Mouse (Mus musculus) heart, postnatal 4 days (tissue): Measurements from ENCODE around the gene Gramd1b. TPM values are rescaled to one million over a fixed set of nuclear protein-coding genes. Genes with fewer than 3 reads are reported as not detected.
A peak's percentile ranks its signal among the peaks of the same experiment; 100 is the strongest.

Experiments used
- DNase-seq: peaks from one replicate; pipeline ENCODE4 v3.0.0; 2021
- total RNA-seq, 2 experiments: library from RNA; stranded (reverse); gene quantifications; 2 replicates each; pipeline ENCODE4 v1.2.3; 2021

The Gramd1b gene
- total RNA-seq, 2 experiments from 2014 or later = 11.7 to 12.9 TPM

DNA sequence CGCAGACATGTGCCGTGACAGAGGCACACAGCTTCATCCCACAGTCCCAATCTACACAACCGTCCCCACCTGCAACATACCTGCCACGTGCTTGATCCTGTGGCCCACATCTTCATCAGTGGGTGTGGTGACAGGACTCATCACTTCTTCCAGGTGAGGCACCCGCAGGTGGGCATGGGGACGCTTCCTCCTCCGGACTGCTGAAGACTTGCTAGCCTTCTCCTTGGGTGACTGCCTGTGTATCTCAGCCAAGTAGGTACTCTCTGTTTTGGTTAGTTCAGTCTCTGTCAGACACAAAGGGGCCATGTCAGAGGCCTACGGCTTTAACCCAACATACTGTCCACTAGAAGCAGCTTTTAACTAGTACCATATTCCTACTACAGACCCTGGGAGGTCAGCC lies 226.9 kb downstream of the Gramd1b start:
- DNase-seq = no peak

DNA sequence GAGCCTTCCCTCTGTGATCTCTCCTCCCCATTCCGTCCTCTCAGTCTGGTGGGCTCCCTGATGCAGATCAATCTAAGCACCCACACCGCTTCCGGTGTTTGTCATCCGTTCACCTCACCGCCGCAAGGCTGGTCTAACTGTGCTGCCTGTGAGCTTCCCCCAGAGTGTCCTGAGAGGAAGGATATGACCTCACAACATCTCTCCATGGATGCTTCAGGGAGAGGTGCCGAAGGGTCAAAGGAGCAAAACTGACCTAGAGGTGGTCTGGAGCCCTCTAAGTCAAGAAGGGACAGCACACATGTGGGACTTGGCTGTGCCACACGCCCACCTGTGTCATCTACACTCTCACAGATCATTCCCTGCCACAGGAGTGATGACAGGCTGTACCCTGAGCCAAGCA lies 228.8 kb downstream of the Gramd1b start:
- no peak for DNase-seq

DNA sequence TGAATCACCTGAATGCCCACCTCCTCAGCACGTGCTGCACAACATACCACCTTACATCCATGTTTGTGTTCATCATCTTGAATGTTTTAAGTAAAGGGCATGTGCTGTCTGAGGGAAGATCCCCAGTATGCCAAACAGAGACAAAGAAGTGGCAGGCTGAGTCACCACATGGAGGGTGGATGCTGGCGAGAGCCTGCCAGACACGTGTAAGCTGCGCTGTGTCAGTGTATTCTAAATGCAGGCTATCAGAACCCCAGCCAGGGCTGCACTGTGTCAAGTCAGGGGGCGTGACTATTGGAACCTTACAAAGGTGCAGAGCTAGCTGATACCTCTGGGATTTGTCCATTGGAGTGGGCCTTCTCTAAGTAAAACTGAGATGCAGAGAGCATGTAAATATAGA lies 229.7 kb downstream of the Gramd1b start:
- no peak for DNase-seq

DNA sequence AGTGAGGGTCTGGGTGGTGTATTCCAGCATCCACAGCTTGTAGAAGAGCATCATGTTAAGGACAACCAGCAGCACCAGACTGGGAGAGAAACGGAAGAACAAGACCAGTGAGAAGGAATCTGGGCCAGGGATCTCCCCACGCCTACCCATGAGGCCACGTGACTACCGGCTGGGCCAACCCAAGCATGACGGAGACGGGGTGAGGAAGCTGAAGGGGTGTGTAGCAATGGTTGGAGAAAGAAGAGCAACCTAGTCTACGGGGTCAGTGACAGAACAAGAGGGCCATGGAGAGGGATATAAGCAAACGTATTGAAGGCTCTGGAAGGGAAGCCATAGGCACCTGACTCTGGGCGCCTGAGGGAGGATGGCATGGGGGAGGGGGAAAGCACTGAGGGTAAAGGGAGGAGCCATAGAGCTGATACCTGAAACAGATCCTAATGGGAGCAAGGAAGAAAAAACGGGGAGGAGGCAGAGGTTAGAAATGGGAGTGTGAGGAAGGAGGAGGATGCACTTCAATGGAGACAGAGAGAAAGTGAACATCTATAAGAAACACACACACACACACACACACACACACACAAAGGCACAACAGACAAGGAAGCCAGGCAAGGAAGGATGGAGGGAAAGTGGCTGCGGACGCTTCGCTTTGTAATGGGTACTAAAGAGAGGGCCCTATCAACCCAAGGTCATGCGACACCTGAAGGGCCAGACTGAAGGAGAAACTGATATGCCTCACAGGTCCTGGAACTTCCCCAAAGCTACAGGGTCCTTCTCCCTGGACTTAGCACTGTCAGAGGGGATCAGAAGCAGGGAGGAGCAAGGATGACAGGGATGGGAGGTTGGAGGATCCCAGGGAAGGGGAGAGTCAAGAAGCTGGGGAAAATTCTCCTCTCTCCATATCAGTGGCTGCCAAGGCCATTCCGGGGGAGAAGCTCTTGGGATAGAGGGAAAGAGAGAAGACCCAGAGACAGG lies 230.9 kb downstream of the Gramd1b start:
- no peak for DNase-seq

DNA sequence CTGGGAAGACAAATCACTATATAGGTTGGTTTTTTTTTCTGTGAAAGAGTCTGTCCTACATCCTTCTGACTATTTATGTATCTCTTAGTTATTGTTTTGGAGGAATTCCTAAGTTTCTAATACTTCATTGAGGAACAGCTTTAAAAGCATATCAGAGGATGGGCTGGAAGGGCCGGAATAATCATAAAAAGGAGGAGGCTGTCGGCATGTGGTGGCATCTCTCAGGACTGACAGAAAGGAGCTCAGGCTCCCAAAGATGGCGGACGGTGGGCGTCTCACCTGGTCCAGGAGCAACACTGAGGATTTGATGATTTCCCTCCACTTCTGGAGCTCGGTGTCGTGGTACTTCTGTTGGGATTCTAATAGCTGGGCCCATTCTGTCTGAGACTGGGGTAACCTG lies 231.9 kb downstream of the Gramd1b start:
- no peak for DNase-seq

DNA sequence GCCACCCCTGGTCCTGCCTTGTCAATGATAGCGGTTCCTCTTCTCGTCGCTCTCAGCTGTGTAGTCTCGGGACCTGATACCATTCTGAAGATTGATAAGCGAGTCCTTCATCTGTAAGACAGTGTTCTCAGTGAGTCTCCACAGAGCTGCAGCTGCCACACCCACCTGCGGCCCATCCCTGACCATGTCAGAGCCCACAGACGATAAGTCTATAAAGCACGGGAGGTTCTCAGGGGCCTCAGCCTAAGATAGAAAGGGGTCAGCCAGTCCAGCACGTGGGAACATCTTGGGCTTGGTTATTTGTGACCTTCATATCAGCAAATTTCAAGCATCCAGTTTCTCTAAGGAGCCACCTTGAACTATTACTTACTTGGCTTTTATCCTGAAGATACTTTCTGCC lies 233.2 kb downstream of the Gramd1b start:
- DNase-seq = no peak

DNA sequence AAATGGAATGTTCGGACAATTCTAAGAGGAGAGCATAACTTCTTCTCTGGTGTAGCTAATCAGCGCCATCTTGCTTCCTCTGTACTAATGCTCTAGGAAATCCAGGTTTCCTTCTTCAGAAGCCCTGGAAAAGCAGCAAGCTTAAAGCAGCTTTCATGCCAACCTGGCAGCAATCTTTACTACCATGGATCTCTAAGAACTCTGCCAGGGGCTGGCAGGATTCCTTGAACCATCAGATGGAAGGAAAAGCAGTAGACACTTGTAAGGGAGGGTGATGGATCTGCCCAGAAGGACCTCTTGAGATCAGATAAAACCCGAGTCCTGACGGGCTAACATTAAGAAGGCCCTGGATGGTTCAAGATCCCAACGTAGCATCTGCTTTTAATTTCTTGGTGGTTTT lies 234.9 kb downstream of the Gramd1b start:
- DNase-seq = no peak

DNA sequence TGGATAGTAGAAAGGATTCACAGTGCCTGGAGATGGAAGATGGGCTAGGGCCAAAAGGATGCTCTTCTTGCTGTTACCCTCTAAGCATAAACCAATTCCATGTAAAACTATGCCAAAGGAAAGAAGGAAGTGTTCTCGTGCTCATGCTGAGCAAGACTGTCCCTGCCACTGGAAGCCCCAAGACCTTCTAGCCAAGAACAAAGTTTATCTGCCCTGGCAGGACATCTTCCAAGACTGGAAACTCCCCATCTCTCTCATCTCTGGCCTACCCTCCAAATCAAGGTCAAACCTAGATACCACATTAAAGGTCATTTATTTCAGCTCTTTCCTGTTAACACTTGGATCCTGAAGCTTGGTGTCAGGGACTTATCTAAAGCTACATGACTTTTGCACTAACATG lies 236.3 kb downstream of the Gramd1b start:
- no peak for DNase-seq

DNA sequence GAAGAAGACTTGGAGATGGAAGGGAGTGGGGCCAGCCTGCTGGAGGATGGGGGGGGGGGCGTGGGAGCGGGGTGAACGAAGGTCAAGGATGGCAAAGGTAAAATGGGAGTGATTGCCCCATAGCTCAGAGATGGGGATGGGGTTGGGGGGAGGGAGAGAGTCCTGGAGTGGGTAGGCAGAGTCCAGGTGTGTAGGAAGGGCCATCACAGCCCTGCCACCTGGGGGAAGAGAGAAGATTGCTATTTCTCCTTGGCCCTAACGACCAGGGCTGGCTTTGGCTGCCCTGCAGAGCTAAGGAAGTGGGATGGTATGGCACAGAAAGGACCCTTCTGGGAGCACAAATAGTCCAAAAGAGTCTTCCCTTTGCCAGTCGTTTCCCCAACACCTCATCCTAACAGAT lies 237.0 kb downstream of the Gramd1b start:
- no peak for DNase-seq

DNA sequence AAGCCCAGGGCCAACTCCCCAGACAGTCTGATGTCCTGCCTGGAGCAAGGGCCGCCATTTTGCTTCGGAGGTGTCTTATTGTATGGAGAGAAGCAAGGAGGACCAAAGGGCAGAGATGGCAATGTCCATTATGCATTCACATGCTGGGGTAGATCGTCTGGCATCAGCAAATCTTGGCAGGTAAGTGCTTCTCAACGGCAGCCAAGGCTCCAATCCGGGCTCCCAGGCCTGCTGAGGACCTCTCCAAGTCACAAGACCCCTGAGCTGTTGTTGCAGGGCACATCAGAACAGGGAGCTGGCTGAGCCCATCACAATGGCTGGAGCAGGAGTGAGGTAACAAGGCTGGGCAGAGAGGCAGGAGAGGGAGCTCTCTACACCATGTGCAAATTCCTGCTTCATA lies 237.4 kb downstream of the Gramd1b start:
- DNase-seq = no peak

DNA sequence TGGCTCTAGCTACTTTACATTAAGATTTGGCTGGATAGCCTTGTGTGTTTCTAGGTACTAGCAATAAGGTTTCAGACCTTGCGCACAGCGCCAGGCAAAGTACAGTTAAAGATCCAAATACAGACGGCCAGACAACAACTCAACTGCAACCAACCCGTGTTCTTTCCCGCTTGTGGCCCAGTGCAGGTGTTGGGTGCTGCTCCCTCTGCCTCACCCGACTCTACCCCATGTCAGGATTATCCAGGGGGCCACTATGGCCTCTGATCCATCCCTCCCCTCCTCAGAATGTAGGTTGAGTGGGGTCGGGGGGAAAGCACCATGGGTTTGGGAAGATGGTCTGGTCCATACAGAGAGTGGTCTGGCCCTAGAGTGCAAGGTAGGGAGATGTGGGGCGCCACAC lies 237.9 kb downstream of the Gramd1b start:
- no peak for DNase-seq

DNA sequence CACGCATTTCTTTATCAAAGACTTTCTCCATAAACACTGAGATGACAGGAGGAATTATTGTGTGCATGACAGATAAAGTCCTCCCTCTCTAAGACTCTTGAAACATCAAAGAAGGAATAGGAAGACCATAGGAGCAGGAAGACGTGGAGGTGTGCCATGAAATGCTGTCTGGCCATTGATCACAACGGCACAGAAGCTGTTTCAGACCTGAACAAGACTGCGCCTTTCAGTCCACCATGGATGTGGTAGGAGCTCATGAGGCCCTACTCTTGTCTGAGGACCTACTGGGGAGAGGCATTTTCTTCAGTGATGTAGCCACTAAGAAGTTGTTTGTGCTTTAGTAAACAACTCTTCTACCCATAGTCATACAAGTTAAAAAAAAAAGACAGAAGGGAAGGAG lies 238.7 kb downstream of the Gramd1b start:
- no peak for DNase-seq

DNA sequence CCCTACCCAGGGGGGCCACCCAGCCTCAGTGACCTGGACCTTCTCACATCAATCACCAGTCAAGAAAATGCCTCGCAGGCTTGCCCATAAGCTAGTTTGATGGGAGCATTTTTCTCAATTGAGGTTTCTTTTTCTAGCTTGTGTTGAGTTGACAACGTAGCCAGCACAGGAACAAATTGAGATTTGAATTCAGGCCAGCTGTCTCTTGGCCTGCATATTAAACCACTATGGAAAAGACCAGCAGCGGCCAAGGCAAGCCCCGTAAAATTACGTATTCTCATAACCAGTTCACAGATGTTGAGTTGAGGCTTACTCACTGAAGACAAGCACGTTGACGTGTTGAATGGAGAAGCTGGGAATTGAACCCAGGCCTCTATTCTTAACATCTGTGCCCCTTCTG lies 248.2 kb downstream of the Gramd1b start:
- DNase-seq = no peak

DNA sequence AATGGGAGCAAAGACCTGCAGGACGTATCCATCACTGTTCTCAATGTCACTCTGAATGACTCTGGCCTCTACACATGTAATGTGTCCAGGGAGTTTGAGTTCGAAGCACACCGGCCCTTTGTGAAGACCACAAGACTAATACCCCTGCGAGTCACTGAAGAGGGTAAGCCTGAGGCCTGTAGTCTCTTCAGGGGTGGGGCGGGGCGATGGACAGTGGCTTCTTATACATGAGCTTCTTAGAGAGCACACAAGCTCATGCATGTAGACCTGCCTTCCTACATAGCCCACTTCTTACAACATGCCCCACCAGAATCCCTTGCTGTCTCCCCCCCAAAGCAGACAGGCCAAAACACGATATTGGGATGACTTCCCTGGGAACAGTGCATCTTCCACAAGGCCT lies 251.7 kb downstream of the Gramd1b start:
- DNase-seq = no peak

DNA sequence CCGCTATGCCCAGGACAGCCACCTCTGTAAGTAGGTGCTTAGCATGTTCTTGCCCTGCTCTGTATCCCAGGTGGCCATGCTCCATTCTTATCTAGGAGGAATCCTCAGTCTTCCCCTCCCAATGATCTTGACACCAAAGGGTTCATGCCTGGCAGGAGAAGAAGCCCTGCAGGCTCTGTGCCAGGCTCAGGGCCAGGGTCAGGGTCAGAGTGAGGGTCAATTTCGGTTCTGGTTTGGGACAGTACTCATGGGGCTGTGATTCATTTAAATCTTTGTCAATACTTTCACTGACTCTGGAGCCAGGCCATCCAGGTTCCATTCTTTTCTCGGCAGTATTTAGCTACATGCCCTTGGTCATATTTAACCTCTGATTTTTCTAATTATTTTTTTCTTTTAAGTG lies 253.5 kb downstream of the Gramd1b start:
- DNase-seq = no peak

DNA sequence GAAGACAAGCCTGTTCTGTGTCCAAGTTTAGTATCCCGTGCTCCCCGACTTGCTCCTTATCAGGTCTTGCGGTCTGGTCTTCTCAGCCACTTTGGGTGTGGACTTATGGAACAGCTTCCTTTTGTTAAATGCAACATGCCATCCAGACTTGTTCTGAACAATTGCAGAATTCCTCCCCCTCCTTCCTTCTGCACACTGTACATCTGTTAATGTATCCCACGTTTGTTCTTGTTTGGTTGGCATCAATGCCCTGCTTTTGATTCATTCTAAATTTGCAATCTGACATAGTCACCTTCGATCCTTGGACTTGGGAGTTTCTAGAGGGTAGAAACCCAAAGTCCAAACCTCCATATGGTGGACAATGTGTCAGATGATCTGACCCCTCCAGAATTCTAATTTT lies 255.3 kb downstream of the Gramd1b start:
- DNase-seq = no peak

DNA sequence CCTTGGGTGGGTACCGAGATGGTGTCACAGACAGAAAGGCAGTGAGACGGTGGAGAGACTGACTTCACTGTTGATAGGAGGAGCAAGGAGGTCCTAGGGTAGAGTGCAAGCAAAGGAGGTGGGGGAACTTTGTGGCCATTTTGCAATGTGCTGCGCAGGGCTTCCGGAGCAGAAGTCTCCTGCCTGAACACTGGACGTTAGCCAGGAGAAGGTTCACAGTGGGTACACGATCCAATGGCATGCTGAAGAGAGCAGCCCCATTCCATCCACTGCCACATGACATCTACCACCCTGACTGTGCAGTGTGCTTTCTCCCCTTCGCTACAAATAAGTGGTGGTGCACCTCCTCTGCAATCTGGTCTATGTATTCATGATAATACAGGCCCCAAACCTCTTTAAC lies 258.4 kb downstream of the Gramd1b start:
- DNase-seq = no peak

DNA sequence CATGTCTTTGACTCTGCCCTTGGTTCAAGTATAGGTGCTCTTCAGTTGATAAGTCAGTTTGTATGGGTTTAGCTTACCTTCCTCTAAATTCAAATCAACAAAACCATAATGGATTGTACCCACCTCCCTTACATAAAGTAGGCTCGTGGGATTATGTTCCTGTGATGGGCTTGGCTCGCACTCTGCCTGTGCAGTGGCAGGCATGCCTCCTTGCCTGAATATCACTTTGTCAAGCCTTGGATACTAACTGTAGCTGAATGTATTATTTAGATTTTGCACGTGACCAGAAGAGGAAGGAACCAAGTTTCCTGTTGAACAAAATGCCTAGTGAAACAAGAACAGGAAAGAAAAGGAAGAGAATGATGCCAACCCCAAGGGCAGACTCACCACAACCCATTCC lies 260.1 kb downstream of the Gramd1b start:
- no peak for DNase-seq

DNA sequence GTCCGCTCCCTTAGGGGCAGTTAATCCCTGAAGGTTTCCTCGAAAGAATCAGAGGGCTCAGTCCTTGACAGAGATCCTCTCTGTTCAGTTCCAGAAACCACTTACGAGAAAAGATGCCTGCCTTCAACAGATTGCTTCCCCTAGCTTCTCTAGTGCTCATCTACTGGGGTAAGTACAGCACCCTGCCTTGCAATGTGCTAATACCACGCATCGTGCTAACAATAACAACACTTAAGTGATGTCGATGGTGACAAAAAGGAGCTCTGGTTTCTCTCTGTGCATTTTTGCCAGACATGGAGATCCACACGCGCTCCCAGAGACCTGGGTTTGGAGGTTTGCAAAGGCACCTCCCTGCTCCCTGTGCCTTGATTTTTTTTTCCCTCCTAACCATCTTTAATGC lies 261.3 kb downstream of the Gramd1b start:
- no peak for DNase-seq

DNA sequence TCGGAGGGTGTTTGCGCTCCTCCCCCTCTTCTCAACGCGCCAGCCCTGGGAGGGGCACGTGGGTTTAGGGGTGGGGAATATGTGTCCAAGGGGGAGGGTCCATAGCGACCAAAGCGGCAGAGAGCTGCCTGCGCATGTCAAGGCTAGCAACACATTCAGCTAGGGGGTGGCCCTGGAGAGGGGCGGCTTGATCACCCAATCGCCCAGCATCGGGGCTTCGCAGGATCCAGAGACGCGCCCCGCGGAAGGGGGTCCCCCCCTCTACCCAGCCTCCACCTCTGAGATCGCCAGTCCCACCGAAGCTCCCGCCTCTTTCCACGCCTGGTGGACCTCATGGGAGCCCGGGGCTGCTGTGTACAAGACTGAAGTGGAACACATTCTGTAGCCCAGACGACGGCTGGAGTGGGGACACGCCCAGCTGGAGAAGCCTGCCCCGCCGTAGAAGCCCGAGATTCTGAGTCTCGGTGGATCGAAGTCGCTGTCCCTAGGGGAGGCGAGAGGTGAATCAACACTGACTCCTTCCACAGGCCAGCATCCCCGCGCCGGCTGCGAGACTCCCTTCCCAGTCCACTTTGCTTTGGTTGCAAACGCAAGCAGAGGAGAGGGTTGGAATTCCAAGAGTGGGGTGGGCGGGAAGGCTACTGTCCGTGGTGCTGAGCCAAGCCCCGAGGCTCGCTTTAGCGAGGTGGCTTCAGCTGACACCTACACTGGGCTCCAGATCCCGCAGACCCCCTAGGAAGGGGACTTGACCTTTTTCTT lies 261.9 kb downstream of the Gramd1b start, which contains the start of gene Scn3b:
Scn3b (plus strand) TSS at position 115 of the 759 bp plus-strand sequence.
- DNase-seq = peak; percentile 65

DNA sequence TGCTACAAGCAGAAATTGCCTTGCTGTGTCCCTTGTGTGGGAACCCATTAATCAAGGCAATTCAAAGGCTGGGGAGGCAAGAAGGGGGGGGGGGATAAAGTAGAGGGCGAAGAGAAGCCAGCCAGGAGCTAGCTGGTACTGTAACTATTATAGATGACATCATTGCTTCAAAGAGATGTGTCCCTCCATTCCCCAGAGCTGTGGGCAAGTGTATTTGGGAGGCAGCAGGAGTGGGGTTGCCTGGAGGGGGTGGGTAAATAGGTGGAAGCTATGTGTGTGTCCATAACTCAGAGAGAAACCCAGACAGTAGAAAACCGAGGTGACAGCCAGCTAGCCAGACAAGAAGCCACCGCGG lies 262.5 kb downstream of the Gramd1b start:
- DNase-seq = no peak

DNA sequence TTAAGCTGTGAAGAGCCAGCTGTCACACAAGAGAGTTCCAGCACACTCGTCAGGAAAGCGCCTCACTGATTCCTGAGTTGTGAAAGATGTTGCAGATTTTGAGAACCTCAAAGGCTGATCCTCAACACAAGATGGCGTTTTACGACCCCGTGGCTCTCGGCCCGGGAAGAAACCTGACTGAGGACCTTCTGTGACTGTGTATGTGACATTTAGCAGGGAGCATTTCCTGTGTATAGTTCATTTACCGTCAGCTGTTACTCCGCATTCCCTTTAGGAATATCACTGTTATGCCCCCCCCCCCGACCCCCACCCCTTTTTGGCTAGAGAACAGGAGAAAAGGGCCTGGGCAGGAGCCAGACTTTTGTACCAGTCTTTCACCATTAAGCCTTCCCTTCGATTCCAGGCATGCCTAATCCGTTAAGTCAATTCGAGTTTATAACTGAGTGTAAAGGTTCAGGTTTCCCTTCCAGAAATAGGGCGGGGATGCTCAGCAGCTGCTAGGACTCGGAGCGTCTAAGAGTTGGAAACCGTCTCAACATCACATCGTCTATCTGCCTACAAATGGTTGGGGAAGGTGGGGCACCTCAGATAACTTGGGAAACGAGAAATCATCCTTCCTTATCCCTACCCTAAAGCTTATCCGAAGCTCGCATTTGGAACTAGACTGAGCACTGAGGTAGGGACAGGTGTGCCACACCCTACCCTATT lies 263.0 kb downstream of the Gramd1b start:
- DNase-seq = no peak

DNA sequence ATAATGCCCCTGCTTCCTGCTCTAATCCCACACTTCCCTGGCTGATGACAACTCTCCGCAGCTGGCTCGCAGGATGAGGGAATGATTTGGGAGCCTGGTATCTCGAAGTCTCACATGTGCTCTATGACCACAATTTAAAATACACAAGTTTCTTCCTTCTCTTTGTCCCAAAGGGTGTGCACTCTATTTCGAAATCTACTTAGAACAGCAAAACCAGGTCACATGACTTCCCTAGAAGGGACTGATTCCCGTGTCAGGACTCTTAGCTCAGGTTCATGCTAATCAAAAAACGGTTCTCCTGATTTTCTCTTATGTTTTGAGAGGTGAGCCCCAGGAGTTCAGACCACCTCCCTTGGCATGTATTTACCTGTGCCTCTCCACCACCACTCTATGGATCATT lies 267.3 kb downstream of the Gramd1b start:
- no peak for DNase-seq
